Mouse (Mus musculus) liver, embryonic 13.5 days (tissue): ENCODE measurements around the gene Lsm10. TPM values are rescaled to one million over a fixed set of nuclear protein-coding genes. Genes with fewer than 3 reads are reported as not detected.

Experiments used
- ATAC-seq: fragments of 200-750 bp; cut with Nextera tagmentation; 2 replicates; pipeline ENCODE4 v1.8.0; 2017; ENCODE audit warnings: low read depth, mild to moderate bottlenecking, moderate number of reproducible peaks, moderate library complexity
- DNase-seq: peaks from one replicate; pipeline ENCODE4 v3.0.0; 2022
- H3K27ac ChIP-seq: fragments of 300-500 bp; sonication (generic); 2 replicates; pipeline ENCODE4 v1.5.1; 2015; ENCODE audit warnings: moderate library complexity, mild to moderate bottlenecking, inconsistent platforms
- H3K27me3 ChIP-seq: fragments of 300-500 bp; sonication (generic); 2 replicates; pipeline ENCODE4 v1.6.1; 2015; ENCODE audit warnings: mild to moderate bottlenecking, inconsistent platforms
- H3K36me3 ChIP-seq: fragments of 300-500 bp; sonication (generic); 2 replicates; pipeline ENCODE4 v1.6.1; 2015; ENCODE audit warnings: mild to moderate bottlenecking, inconsistent platforms
- H3K4me1 ChIP-seq: fragments of 300-500 bp; sonication (generic); replicated peaks from 2 replicates; pipeline ENCODE4 v1.6.1; 2015; ENCODE audit warnings: inconsistent platforms
- H3K4me2 ChIP-seq: fragments of 300-500 bp; sonication (generic); 2 replicates; pipeline ENCODE4 v1.6.1; 2015; ENCODE audit warnings: inconsistent platforms, mild to moderate bottlenecking, moderate library complexity
- H3K4me3 ChIP-seq: fragments of 300-500 bp; sonication (generic); replicated peaks from 2 replicates; pipeline ENCODE4 v1.5.1; 2015; ENCODE audit warnings: mild to moderate bottlenecking, inconsistent platforms
- H3K9ac ChIP-seq: fragments of 300-500 bp; sonication (generic); 2 replicates; pipeline ENCODE4 v1.6.1; 2015; ENCODE audit warnings: mild to moderate bottlenecking, inconsistent platforms
- H3K9me3 ChIP-seq: fragments of 300-500 bp; sonication (generic); replicated peaks from 2 replicates; pipeline ENCODE4 v1.6.1; 2016; ENCODE audit warnings: inconsistent platforms
- WGBS: fragments of 180-500 bp; shearing (Covaris S2); methylation state at CpG from one replicate; pipeline ENCODE4 v1.1.7; 2015; ENCODE audit not compliant: insufficient replicate concordance; 5-methylcytosine and 5-hydroxymethylcytosine counted together
- polyA plus RNA-seq: library from polyadenylated mRNA; unstranded; fragments of >200 nt; fragmentation: Nextera tagmentation; extraction: Ambion mirVana; gene quantifications from 2 replicates; pipeline ENCODE4 v1.2.1, GENCODE M21; 2015

Gene Lsm10
- polyA plus RNA-seq, 1 experiment from 2014 or later = 31.1 TPM

- no peaks in the 10 kb centered on the region for H3K9me3 ChIP-seq
- H3K27me3 ChIP-seq = no peaks in the 10 kb centered on the region
- H3K4me3 ChIP-seq = peak overlapping the region; percentile 13; the same call in 1 of the 2 replicates
- H3K36me3 ChIP-seq = peaks cover 14% of the 10 kb centered on the region
- peak overlapping the region; percentile 98 for H3K27ac ChIP-seq
- DNase-seq = peak; percentile 51
- 46% methylated on average over 3 of the region's 3 CpGs for WGBS
- peak overlapping the region; percentile 56 for H3K9ac ChIP-seq
- H3K4me1 ChIP-seq = peaks cover 72% of the 10 kb centered on the region
- no peak; the same call in 1 of the 2 replicates for ATAC-seq
- peak overlapping the region; percentile 46 for H3K4me2 ChIP-seq
These were observed 2.9 kb downstream of the Lsm10 start for GRCm38 (mm10) chr4:126099365-126099764.

- WGBS = 81% methylated on average over 3 of the region's 3 CpGs
- ATAC-seq = no peak
- H3K4me1 ChIP-seq = peaks cover 86% of the 10 kb centered on the region
These were observed 4.3 kb downstream of the Lsm10 start for GRCm38 (mm10) chr4:126100764-126101163.

DNA sequence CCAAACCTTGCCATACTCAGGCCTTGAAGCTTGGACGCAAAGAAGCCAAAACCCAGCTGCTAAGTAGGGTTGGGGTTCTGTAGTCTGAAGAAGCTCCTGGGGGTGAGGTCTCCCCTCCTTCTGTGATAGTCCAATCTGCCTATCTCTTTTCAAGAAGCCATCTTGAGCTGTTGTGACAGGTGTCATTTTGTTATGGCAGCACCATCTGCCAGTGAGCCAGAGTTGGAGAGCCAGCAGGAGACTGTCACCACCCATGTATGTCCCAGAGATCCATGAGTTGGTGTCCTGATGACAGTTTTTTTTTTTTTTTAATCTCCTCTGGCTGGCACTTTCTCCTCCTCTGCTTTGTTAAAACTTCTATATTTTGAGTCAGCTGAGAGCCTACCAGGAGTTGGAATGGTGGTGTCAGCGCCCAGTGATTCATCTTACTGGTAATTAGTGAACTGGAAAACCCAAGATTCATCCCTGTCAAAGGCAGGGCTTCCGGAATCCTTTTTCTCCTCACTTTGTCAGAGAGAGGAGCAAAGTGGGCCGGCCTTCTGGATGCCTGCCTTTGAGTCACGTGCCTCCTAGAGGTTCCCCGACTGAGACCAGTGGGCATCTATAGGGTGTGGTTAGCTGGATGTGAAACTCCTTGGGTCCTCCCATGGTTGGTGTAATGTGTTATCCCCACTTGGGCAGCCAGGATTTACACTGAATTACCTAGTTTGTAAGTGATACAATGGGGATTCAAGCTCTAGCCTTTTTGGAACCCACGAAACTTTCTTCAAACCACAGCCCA is 5.8 kb downstream of the Lsm10 start:
- 46% methylated on average over 7 of the region's 7 CpGs for WGBS
- Histone ChIP-seq H3K4me3 (peak overlapping the region; percentile 98), H3K4me1 (peaks cover 93% of the 10 kb centered on the region), H3K36me3 (peaks cover 14% of the 10 kb centered on the region), H3K27ac (peak overlapping the region; percentile 98), H3K27me3 (no peaks in the 10 kb centered on the region), H3K9ac (peak overlapping the region; percentile 95), H3K9me3 (no peaks in the 10 kb centered on the region), H3K4me2 (peak overlapping the region; percentile 99)
- ATAC-seq = peak; percentile 58
- peak; percentile 63 for DNase-seq

More at GRCm38 (mm10) chr4:126100764-126101163, 4.3 kb downstream of the Lsm10 start:
- no peaks in the 10 kb centered on the region for H3K9me3 ChIP-seq
- peak overlapping the region; percentile 98 for H3K27ac ChIP-seq
- no peak overlapping the region for H3K4me3 ChIP-seq
- H3K4me2 ChIP-seq = no peak overlapping the region
- no peak for DNase-seq
- peaks cover 14% of the 10 kb centered on the region for H3K36me3 ChIP-seq
- no peaks in the 10 kb centered on the region for H3K27me3 ChIP-seq
- no peak overlapping the region for H3K9ac ChIP-seq

DNA sequence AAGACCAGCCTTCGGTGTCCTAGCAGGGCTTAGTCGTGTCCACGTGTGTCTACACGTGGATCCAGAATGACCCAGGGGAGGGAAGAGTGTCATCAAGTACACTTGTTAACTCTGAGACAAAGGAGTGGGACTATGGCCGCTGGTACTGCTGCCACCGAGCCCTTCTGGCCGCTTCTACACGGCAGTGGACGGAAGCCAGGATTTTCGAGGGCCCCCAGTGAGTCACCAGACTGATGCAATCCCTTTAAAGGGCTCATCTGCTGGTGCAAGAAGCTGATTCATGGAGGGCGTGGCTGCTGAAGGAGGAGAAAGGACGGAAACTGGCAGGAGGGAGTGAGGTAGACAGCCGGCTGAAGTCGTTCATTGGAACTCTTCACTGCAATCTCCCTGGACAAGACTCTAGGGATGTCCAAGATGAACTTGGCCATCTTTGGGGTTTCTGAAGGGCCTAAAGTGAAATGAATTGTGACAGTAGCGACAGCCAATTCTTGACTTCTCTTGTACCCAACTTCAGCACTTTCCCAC is 6.7 kb downstream of the Lsm10 start:
- H3K9ac ChIP-seq = peak overlapping the region; percentile 95
- H3K4me1 ChIP-seq = peaks cover 93% of the 10 kb centered on the region
- ATAC-seq (peak; percentile 80), DNase-seq (peak; percentile 89)
- peak overlapping the region; percentile 98 for H3K27ac ChIP-seq
- no peaks in the 10 kb centered on the region for H3K27me3 ChIP-seq
- under 1% methylated on average over 15 of the region's 15 CpGs for WGBS
- H3K36me3 ChIP-seq = peaks cover 9% of the 10 kb centered on the region
- H3K4me3 ChIP-seq = peak overlapping the region; percentile 98
- H3K9me3 ChIP-seq = no peaks in the 10 kb centered on the region
- H3K4me2 ChIP-seq = peak overlapping the region; percentile 99

DNA sequence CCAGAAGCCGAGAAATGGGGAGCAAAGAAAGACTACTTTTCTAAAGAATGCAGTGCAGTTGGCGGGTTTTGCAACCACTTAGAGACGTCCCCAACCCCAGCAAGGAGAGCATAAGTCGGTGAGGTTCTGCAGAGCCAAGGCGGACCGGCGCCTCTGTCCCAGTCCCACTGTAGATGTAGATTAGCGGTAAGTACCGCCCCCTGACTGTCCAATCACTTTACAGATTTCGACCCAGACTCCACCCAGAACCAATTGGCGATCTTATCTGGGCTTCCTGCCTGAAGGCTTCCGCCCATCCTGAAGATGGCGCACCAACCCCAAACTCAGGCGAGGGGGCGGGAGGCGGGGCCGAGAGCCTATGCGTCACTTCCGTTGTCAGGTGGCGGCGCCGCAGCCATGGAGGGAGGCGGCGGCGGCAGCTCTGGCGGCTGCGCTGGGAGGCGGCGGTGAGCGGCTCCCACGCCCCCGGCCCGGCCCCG is 7.2 kb downstream of the Lsm10 start, which contains the start of gene Stk40:
Gene Stk40, plus strand, starts transcription at position 368 of the 479 bp plus-strand sequence.
- Histone ChIP-seq H3K36me3 (peaks cover 4% of the 10 kb centered on the region), H3K4me1 (peaks cover 93% of the 10 kb centered on the region), H3K4me3 (peak within 1 kb of the TSS; percentile 98), H3K4me2 (peak within 1 kb of the TSS; percentile 99), H3K9me3 (no peaks in the 10 kb centered on the region), H3K27me3 (no peaks in the 10 kb centered on the region), H3K9ac (peak within 1 kb of the TSS; percentile 95), H3K27ac (peak within 1 kb of the TSS; percentile 98)
- under 1% methylated on average over 34 of the region's 34 CpGs for WGBS
- DNase-seq (peak; percentile 94), ATAC-seq (peak; percentile 87)

DNA sequence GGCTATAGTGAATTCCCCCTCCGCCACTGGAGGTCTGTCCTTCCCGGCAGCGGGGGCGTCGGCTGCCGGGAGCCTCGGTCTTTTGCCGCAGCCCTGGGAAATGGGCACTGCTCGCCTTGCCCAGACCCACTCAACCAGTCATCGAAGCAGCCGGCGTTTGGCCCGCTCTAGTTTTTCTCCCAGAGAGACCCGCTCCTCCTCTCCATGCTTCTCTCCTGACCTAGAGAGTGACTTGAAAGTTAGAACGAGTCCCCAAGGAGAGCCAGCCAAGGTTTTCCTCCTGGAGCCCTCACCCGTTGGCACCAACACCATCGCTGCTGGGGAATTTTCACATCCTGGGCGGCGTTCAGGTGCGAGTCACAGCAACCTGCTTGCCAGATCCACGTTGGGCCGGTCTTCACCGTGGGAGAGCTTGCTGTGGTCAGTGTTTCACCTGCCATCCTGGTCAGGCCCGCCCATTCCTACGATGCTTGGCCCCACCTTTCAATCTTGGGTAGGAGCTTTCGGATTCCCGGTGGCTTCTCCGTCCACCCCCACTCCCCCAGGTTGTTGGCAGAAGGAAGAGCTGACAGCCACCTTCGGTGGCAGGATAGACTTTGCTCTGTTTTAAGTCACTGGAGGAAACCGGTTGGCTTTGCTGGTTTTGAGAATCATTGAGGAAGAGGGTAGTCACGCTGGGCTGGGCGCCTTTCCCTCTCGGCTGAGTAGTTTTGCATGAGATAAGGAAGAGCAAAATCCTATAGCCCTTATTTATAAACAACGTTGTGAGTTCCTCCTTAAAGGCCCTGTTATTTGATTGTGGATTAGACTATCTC is 8.0 kb downstream of the Lsm10 start:
- Histone ChIP-seq H3K4me1 (peaks cover 93% of the 10 kb centered on the region), H3K27ac (peak overlapping the region; percentile 98), H3K4me2 (peak overlapping the region; percentile 99), H3K27me3 (no peaks in the 10 kb centered on the region), H3K9me3 (no peaks in the 10 kb centered on the region), H3K36me3 (no peaks in the 10 kb centered on the region), H3K4me3 (peak overlapping the region; percentile 98), H3K9ac (peak overlapping the region; percentile 95)
- WGBS = under 1% methylated on average over 34 of the region's 34 CpGs
- peak; percentile 23 for DNase-seq
- 0 out of 2 replicates have a peak, but pooled peaks have one; percentile 4 for ATAC-seq

DNA sequence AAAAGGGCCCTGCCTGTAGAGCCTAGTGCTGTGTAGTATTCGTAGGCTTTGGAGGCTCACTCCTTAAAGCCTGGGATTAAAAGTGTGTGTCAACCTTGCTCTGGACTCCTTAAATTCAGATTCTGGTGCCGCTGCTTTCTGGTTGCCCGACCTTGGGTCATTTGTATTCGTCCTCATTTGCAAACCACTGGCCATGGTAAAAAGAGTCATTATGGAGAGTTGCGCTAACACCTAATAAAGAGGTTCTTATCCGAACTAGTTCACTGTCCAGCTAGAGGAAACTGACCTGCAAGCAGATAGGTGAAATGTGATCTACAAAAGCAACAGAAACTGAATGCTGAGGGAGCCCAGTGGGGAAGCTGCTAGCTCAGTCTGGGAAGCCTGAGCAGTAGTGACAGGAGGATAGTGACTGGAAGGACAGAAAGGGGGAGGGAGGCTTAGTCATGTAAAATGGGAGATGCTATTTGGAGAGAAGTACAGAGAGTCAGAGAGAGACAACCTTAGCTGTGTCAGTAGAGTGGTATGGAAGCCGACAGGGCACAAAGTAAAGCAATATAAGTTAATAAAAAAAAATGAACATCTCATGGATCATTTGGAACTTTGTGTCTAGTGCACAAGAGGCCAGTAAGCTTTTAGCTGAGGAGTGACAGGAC is 8.8 kb downstream of the Lsm10 start:
- H3K36me3 ChIP-seq = no peaks in the 10 kb centered on the region
- H3K27me3 ChIP-seq = no peaks in the 10 kb centered on the region
- DNase-seq (no peak), ATAC-seq (no peak)
- no peaks in the 10 kb centered on the region for H3K9me3 ChIP-seq
- H3K4me2 ChIP-seq = peak overlapping the region; percentile 99
- peak overlapping the region; percentile 95 for H3K9ac ChIP-seq
- peak overlapping the region; percentile 98; the same call in 1 of the 2 replicates for H3K27ac ChIP-seq
- WGBS = 71% methylated on average over 7 of the region's 7 CpGs
- peaks cover 93% of the 10 kb centered on the region for H3K4me1 ChIP-seq
- H3K4me3 ChIP-seq = peak overlapping the region; percentile 98

GRCm38 (mm10) chr4:126108061-126108740 is 11.8 kb downstream of the Lsm10 start:
- Histone ChIP-seq H3K27ac (no peak overlapping the region), H3K4me3 (no peak overlapping the region), H3K4me1 (peaks cover 82% of the 10 kb centered on the region), H3K36me3 (no peaks in the 10 kb centered on the region), H3K9ac (0 out of 2 replicates have a peak overlapping the region, but pooled peaks have one; percentile 36), H3K9me3 (no peaks in the 10 kb centered on the region), H3K4me2 (no peak overlapping the region), H3K27me3 (no peaks in the 10 kb centered on the region)
- WGBS = 62% methylated on average over 8 of the region's 8 CpGs
- DNase-seq (no peak), ATAC-seq (no peak)

DNA sequence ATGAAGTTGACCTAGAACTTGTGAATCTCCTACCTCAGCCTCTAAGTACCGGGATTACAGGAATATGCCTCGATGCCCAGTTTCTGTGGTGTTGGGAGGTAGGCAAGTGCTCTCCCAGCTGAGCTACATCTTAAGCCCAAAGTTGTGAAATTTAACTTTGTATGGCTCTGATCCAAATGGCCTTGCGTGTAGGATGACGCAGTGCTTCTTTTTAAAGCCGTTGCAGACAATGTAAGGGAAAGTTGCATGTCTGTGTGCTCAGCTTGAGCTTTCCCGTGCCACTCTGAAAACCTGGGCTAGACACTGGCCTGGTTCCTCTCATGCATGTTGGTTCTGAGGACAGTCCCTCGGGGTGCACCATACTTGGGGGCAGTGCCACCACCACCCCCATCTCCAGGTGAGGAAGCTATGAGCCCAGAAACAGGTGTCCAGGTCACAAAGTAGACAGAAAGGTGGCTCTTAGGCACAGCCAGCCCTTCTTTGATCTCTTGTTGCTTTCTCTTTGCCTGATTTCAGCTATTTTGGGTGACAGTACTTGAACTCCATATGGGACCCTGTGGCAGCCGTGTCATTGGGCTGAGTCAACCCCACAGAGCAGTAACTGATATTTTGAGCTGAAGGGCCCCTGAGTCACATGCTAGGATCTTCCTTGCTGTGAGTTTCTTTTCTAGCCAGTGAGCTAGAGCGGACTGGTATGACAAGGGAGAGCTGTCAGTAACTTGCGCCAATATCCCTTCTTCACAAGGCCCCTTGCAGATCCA is 13.4 kb downstream of the Lsm10 start:
- DNase-seq = no peak
- Histone ChIP-seq H3K4me1 (peaks cover 86% of the 10 kb centered on the region), H3K9me3 (no peaks in the 10 kb centered on the region), H3K27me3 (no peaks in the 10 kb centered on the region), H3K4me3 (no peak overlapping the region), H3K9ac (peak overlapping the region; percentile 39), H3K4me2 (peak overlapping the region; percentile 37), H3K36me3 (no peaks in the 10 kb centered on the region), H3K27ac (peak overlapping the region; percentile 73)
- WGBS = 60% methylated on average over 10 of the region's 10 CpGs
- 0 out of 2 replicates have a peak, but pooled peaks have one; percentile 2 for ATAC-seq
